Mouse (Mus musculus): Measurements from ENCODE around the gene Rae1.

DNA sequence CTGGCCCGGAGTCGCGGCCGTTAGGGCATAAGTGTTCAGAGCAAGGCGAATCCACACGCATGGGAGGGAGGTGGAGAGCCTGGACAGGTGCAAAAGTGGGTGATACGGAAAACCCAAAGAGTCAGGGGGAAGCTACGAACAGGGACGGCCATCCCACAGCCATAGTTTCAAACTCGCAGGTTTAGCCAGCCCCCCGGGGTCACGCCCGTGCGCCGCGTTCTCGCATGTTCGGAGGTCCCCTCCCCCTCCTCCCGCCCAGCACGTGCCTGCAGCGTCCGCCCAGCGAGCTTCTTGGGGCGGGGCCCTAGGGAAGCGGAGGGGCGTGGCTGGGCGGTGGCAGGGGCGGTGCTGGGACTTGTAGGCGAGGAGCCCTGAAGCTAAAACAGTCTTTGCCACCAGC lies 19.9 kb downstream of the Rae1 start:
- TF ChIP-seq CTCF (IDR thresholded peaks at IDR 0.05) (no peak), EP300 (IDR thresholded peaks at IDR 0.05) (no peak)
